Mouse (Mus musculus) forebrain, postnatal 0 days (tissue): ENCODE measurements around the gene Cysrt1. TPM values are rescaled to one million over a fixed set of nuclear protein-coding genes. Genes with fewer than 3 reads are reported as not detected.

Experiments used
- ATAC-seq: fragments of 200-750 bp; cut with Nextera tagmentation; 2 replicates; pipeline ENCODE4 v1.8.0; 2017; ENCODE audit warnings: mild to moderate bottlenecking, moderate library complexity
- DNase-seq: peaks from one replicate; pipeline ENCODE4 v3.0.0-alpha.2; 2015
- H3K27ac ChIP-seq: fragments of 300-500 bp; sonication (generic); 2 replicates; pipeline ENCODE4 v1.5.1; 2014; ENCODE audit warnings: low read depth, mild to moderate bottlenecking, antibody characterized with exemption, low read length, moderate library complexity, mixed read lengths
- H3K27me3 ChIP-seq: fragments of 300-500 bp; sonication (generic); 2 replicates; pipeline ENCODE4 v1.6.1; 2014; ENCODE audit warnings: mild to moderate bottlenecking, low read length, mixed read lengths; ENCODE audit not compliant: insufficient read depth
- H3K36me3 ChIP-seq: fragments of 300-500 bp; sonication (generic); 2 replicates; pipeline ENCODE4 v1.6.1; 2014; ENCODE audit warnings: mild to moderate bottlenecking, moderate library complexity; ENCODE audit not compliant: insufficient read depth
- H3K4me1 ChIP-seq: fragments of 300-500 bp; sonication (generic); 2 replicates; pipeline ENCODE4 v1.6.1; 2014; ENCODE audit warnings: antibody characterized with exemption; ENCODE audit not compliant: insufficient read depth
- H3K4me2 ChIP-seq: fragments of 300-500 bp; sonication (generic); 2 replicates; pipeline ENCODE4 v1.6.1; 2014; ENCODE audit warnings: low read depth, mild to moderate bottlenecking, moderate library complexity
- H3K4me3 ChIP-seq: fragments of 300-500 bp; sonication (generic); 2 replicates; pipeline ENCODE4 v1.5.1; 2014; ENCODE audit warnings: low read depth, low read length, mixed read lengths
- H3K9ac ChIP-seq: fragments of 300-500 bp; sonication (generic); 2 replicates; pipeline ENCODE4 v1.6.1; 2014; ENCODE audit warnings: mild to moderate bottlenecking
- H3K9me3 ChIP-seq: fragments of 300-500 bp; sonication (generic); 2 replicates; pipeline ENCODE4 v1.6.1; 2016; ENCODE audit warnings: low read length
- CTCF ChIP-seq: sonication (generic); IDR thresholded peaks from 2 replicates; pipeline ENCODE4 v1.5.1; 2016; ENCODE audit warnings: antibody characterized with exemption, control low read depth, low read depth
- WGBS: fragments of 180-500 bp; shearing (Covaris S2); extraction: QIAGEN DNeasy Blood & Tissue Kit; methylation state at CpG from one replicate; pipeline ENCODE4 v1.1.7; 2014; 5-methylcytosine and 5-hydroxymethylcytosine counted together
- polyA plus RNA-seq: library from polyadenylated mRNA; unstranded; fragments of >200 nt; fragmentation: Nextera tagmentation; extraction: Ambion mirVana; gene quantifications from 2 replicates; pipeline ENCODE4 v1.2.1, GENCODE M21; 2015
- total RNA-seq: library from RNA; depleted of rRNA; stranded (reverse); fragments of >200 nt; gene quantifications from 2 replicates; pipeline ENCODE4 v1.2.3, GENCODE M21; 2014

Cysrt1 gene
- total and polyA plus RNA-seq, 2 experiments from 2014 or later: not detected

DNA sequence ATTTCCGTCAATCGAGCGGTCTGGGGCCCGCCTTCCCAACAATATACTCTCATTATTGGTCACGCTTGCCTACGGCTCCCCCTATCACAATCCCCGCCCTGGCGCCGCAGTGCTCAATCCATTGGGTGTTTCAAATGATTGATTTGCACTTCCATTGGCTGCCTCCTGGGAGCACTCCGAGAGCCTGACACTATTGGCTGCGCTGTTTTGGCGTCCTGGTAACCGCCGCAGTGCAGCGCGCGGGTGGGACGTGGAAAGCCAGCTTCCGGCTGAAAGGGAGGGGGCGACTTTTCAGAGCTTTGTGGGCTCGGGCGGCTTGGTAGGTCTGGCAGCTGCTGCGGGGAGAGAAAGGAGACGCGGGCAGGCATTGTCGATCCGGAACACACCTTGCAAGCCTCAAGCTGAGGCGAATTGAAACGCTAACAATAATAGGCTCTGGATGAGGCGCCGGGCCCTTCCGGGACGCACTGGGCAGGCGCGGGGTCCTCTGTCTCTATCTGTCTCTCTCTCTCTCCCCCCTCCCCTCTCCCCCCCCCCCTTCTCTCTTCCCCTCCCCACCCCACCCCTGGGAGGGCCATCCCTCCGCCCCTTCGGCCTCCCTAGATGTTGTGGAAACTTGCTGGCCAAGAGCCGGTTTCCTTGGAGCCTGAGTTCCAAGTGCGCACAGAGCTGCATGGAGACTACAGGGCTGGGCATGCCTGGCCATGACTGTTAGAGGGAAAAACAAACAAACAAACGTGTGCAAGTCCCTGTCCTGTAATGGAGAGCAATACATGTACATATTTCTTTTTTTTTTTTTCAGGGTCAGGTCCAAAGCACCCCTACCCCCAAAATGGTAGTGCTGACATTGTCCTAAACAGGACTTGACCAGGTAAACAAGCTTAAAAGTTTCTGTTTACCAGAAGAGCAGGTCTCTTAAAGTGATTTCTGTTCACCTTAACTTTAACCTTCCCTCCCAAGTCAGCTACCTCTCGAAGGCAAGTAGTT is 17.2 kb downstream of the Cysrt1 start:
- Histone ChIP-seq H3K4me1 (peaks cover 18% of the 10 kb centered on the region; the same call in 1 of the 2 replicates), H3K4me2 (peak overlapping the region; percentile 58), H3K27ac (peak overlapping the region; percentile 96), H3K9me3 (no peaks in the 10 kb centered on the region), H3K9ac (peak overlapping the region; percentile 63), H3K27me3 (no peaks in the 10 kb centered on the region), H3K4me3 (peak overlapping the region; percentile 88), H3K36me3 (no peaks in the 10 kb centered on the region)
- WGBS: 2% methylated on average over 41 of the region's 41 CpGs
- ATAC-seq: peak; percentile 96
- TF ChIP-seq CTCF: 0 out of 2 replicates have a peak, but pooled peaks have one; percentile 11
- peak; percentile 100 for DNase-seq

DNA sequence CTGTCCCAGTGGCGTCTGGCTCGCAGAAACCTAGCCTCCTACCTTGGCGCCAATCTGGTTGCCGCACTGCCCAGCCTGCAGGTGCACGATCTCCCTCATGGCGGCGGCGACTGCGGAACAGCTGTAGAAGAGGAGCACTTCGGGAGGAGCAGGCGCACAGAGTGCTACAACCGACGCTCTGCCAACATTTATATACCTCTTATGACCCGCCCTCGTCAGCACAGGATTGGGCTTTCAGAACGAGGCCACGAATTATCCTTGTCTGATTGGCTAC is 17.8 kb downstream of the Cysrt1 start, which contains the start of gene Tubb4b:
Gene Tubb4b, minus strand, starts transcription at position 211 of the 274 bp plus-strand sequence.
- DNase-seq: no peak
- no peak for ATAC-seq
- no peaks in the 10 kb centered on the region for H3K9me3 ChIP-seq
- H3K27me3 ChIP-seq: no peaks in the 10 kb centered on the region
- peak within 1 kb of the TSS; percentile 96 for H3K27ac ChIP-seq
- H3K4me2 ChIP-seq: peak within 1 kb of the TSS; percentile 78
- peaks cover 18% of the 10 kb centered on the region; the same call in 1 of the 2 replicates for H3K4me1 ChIP-seq
- H3K9ac ChIP-seq: peak within 1 kb of the TSS; percentile 86
- TF ChIP-seq CTCF: peak; percentile 60
- peak within 1 kb of the TSS; percentile 88 for H3K4me3 ChIP-seq
- WGBS: 3% methylated on average over 17 of the region's 17 CpGs
- H3K36me3 ChIP-seq: no peaks in the 10 kb centered on the region

DNA sequence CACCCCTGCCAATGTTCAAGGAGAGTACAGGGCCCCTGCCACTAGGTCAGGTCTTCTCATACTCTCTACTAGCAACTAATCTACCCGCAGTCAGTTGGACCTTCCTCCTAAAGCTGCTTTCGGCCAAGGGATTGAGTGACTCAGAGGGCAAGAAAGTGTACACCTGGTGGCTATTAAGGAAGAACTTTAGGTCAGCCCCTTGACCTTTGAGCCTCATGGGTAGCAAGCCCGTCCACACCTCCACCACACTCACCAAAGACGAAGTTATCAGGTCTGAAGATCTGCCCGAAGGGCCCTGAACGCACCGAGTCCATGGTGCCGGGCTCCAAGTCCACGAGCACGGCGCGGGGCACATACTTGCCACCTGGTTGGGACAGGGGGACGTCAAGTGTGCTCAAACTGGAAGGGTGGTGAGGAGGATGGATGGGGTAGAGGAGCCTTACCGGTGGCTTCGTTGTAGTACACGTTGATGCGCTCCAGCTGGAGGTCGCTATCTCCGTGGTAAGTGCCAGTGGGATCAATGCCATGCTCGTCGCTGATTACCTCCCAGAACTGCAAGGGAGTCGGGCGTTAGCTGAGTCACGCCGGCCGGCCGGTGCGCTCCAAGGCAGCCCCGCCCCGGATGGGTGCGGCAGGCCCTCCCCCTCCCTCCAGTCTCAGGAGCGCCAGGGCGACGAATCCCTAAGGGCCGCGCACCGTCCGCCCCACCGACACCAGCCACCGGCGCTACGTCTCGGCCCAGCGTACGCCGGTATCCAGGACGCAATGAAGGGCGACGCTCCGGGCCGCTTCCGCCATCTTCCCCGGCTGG is 18.4 kb downstream of the Cysrt1 start:
- WGBS: 3% methylated on average over 53 of the region's 53 CpGs
- Histone ChIP-seq H3K9me3 (no peaks in the 10 kb centered on the region), H3K36me3 (no peaks in the 10 kb centered on the region), H3K27ac (peak overlapping the region; percentile 92), H3K9ac (peak overlapping the region; percentile 86), H3K4me2 (peak overlapping the region; percentile 78), H3K4me1 (peaks cover 15% of the 10 kb centered on the region; the same call in 1 of the 2 replicates), H3K27me3 (no peaks in the 10 kb centered on the region), H3K4me3 (peak overlapping the region; percentile 88)
- DNase-seq: no peak
- peak; percentile 7 for ATAC-seq
- TF ChIP-seq CTCF: no peak

DNA sequence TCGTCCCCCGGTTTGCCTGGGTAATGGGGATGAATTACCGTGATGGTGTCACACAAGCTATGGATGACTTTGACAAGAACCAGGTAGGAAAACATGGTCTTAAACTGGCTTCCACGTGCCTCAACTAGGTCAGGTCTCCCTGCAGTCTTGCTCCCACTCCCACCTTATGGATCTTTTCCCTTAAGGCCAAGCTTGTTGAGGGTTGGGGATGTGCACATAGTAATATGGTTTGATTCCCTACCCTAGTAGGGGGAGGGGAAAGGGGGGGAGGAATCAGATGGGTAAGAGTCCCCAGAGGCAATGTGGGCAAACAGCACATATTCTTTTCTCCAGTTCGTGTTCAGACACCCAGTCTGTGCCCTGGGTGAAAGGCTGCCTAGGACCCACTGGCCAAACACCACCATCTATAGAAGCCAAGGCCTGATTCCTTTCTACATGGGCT is 20.9 kb downstream of the Cysrt1 start:
- WGBS: 73% methylated on average over 5 of the region's 5 CpGs
- Histone ChIP-seq H3K4me3 (no peak overlapping the region), H3K36me3 (no peaks in the 10 kb centered on the region), H3K9ac (no peak overlapping the region), H3K27me3 (no peaks in the 10 kb centered on the region), H3K9me3 (no peaks in the 10 kb centered on the region), H3K27ac (no peak overlapping the region), H3K4me2 (no peak overlapping the region), H3K4me1 (0 out of 2 replicates have a peak, but pooled peaks cover 11% of the 10 kb centered on the region)
- ATAC-seq (no peak), DNase-seq (no peak)
- TF ChIP-seq CTCF: no peak

DNA sequence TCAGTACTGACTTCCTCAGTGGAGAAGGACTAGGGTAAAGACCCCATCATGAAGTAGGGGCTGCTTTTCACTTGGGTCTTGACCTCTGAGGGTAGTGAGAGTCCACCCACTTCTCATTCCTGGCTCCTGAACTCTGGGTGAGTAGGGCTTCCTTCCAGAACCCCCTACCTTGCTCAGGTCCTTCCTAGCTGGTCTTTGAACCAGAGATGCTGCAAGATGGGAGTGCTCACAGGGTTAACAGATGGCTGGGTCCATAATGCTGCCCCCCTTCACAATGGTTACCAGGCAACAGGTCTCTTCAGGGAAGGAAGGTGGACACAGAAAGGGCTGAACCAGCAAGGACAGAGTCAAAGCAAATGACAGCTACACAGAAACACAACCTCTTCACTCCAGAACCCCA is 23.8 kb downstream of the Cysrt1 start, which contains the start of gene Fam166a:
Gene Fam166a, plus strand, starts transcription at position 301 of the 400 bp plus-strand sequence.
- no peak for TF ChIP-seq CTCF
- H3K27ac ChIP-seq: no peak within 1 kb of the TSS
- no peak for ATAC-seq

DNA sequence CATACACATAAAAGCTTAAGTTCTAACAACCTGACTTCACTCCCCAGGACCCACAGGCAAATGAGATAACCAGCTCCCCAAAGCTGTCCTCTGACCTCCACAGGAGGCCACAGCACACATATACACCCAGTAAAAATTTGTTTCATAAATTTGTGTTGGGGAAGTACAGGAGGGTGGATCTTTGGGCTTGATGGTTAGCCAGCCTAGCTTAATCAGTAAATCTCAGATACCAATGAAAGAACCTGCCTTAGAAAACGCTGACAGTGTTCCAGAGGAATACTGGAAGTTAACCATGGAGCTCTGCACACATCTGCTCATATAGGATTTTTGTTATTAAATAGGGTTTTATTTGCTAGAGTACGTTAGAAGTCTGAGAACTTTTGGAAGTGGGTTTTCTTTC is 24.6 kb downstream of the Cysrt1 start:
- ATAC-seq (no peak), DNase-seq (no peak)
- H3K4me2 ChIP-seq: no peak overlapping the region
- no peak for TF ChIP-seq CTCF
- no peak overlapping the region for H3K4me3 ChIP-seq
- no peaks in the 10 kb centered on the region for H3K9me3 ChIP-seq
- H3K36me3 ChIP-seq: no peaks in the 10 kb centered on the region
- no peak overlapping the region for H3K9ac ChIP-seq
- no peaks in the 10 kb centered on the region for H3K27me3 ChIP-seq
- no peaks in the 10 kb centered on the region for H3K4me1 ChIP-seq
- H3K27ac ChIP-seq: no peak overlapping the region
- WGBS: 58% methylated on average over 2 of the region's 2 CpGs

More for the DNA sequence above, 23.8 kb downstream of the Cysrt1 start, which contains the start of gene Fam166a:
- Histone ChIP-seq H3K9ac (no peak within 1 kb of the TSS), H3K4me1 (0 out of 2 replicates have a peak, but pooled peaks cover 3% of the 10 kb centered on the region), H3K9me3 (no peaks in the 10 kb centered on the region), H3K36me3 (no peaks in the 10 kb centered on the region), H3K4me3 (no peak within 1 kb of the TSS), H3K4me2 (no peak within 1 kb of the TSS), H3K27me3 (no peaks in the 10 kb centered on the region)
- DNase-seq: no peak
